Mouse (Mus musculus) lung, embryonic 16.5 days (tissue): ENCODE measurements around the gene Rnf138rt1. TPM values are rescaled to one million over a fixed set of nuclear protein-coding genes. Genes with fewer than 3 reads are reported as not detected.

Experiments used
- ATAC-seq: fragments of 200-750 bp; cut with Nextera tagmentation; 2 replicates; pipeline ENCODE4 v1.8.0; 2017; ENCODE audit warnings: low read depth, mild to moderate bottlenecking, moderate library complexity
- H3K27ac ChIP-seq: fragments of 300-500 bp; sonication (generic); 2 replicates; pipeline ENCODE4 v1.5.1; 2014; ENCODE audit warnings: mild to moderate bottlenecking, control low read depth, low read length
- H3K27me3 ChIP-seq: fragments of 300-500 bp; sonication (generic); 2 replicates; pipeline ENCODE4 v1.6.1; 2014; ENCODE audit warnings: low read depth, low read length, mixed read lengths; ENCODE audit not compliant: control insufficient read depth, insufficient read depth
- H3K36me3 ChIP-seq: fragments of 300-500 bp; sonication (generic); 2 replicates; pipeline ENCODE4 v1.6.1; 2014; ENCODE audit warnings: low read length; ENCODE audit not compliant: control insufficient read depth, insufficient read depth
- H3K4me1 ChIP-seq: fragments of 300-500 bp; sonication (generic); replicated peaks from 2 replicates; pipeline ENCODE4 v1.6.1; 2014; ENCODE audit warnings: low read length, mixed read lengths; ENCODE audit not compliant: control insufficient read depth, insufficient read depth
- H3K4me2 ChIP-seq: fragments of 300-500 bp; sonication (generic); 2 replicates; pipeline ENCODE4 v1.6.1; 2014; ENCODE audit warnings: low read depth, low read length, control low read depth
- H3K4me3 ChIP-seq: fragments of 300-500 bp; sonication (generic); 2 replicates; pipeline ENCODE4 v1.5.1; 2014; ENCODE audit warnings: mild to moderate bottlenecking, low read length, control low read depth
- H3K9ac ChIP-seq: fragments of 300-500 bp; sonication (generic); 2 replicates; pipeline ENCODE4 v1.6.1; 2014; ENCODE audit warnings: low read length, control low read depth
- H3K9me3 ChIP-seq: fragments of 300-500 bp; sonication (generic); 2 replicates; pipeline ENCODE4 v1.6.1; 2016; ENCODE audit warnings: low read length; ENCODE audit not compliant: control insufficient read depth
- WGBS: fragments of 180-500 bp; shearing (Covaris S2); extraction: QIAGEN DNeasy Blood & Tissue Kit; methylation state at CpG from one replicate; pipeline ENCODE4 v1.1.7; 2014; 5-methylcytosine and 5-hydroxymethylcytosine counted together
- polyA plus RNA-seq: library from polyadenylated mRNA; unstranded; fragments of >200 nt; fragmentation: Nextera tagmentation; extraction: Ambion mirVana; gene quantifications from 2 replicates; pipeline ENCODE4 v1.2.1, GENCODE M21; 2015

The Rnf138rt1 gene
- polyA plus RNA-seq, 1 experiment from 2014 or later = 0.13 TPM

DNA sequence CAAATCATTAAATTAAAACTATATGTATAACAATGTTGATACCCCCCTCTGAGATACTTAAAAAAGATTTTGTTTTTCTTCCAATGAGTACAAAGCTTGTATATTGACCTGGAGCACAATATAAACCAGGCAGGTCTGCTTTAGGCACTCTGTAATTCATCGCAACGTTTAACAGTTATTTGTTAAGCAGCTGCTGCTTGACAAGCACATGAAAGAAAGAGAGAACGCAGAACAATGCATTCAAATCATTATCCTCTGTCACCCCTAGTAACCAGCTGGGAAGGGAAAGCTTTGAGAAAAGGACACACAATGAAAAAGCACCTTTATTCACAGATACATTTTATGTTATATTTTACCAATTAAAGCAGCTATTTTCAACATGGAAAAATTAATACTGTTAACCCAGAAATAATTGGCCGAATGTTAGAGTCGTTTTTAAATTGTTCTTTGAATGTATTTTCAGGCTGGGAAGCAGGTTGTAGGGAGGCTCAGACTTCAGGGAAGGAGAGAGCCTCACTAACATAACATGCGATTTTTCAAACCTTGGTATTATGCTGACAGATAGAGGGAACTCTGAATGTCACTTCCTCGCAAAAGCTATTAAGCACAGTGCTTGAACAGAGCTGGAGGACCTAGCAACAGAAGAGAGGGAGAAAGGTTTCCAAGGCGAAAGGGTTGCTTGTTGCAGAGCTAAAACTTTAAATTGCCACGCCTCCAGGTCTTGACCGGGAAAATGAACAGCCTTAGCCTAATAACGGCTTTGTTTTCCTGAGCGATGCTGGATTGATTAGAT is 38.1 kb downstream of the Rnf138rt1 start:
- Histone ChIP-seq H3K27me3 (peaks cover 2% of the 10 kb centered on the region; the same call in 1 of the 2 replicates), H3K36me3 (no peaks in the 10 kb centered on the region), H3K9ac (no peak overlapping the region), H3K4me2 (no peak overlapping the region), H3K9me3 (no peaks in the 10 kb centered on the region), H3K4me3 (no peak overlapping the region), H3K27ac (no peak overlapping the region), H3K4me1 (no peaks in the 10 kb centered on the region)
- 50% methylated on average over 12 of the region's 12 CpGs for WGBS
- no peak for ATAC-seq

DNA sequence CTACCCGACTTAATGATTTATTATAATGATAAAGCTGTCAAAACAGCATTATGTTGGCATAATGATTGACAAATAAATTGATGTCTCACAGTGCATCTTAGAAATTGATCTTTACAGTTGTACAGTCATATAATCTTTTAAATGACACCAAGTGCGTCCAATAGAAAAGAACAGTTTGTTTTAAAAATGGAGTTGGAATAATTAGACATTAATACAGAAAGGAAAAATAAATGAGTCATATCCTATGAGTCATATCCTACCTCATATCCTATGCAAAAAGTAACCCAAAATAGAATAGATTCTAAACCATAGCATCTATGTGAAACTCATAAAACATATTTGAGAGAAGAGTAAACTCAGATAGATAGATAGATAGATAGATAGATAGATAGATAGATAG is 40.5 kb downstream of the Rnf138rt1 start:
- Histone ChIP-seq H3K4me2 (no peak overlapping the region), H3K27ac (no peak overlapping the region), H3K9ac (no peak overlapping the region), H3K4me1 (no peaks in the 10 kb centered on the region), H3K9me3 (no peaks in the 10 kb centered on the region), H3K36me3 (no peaks in the 10 kb centered on the region), H3K4me3 (no peak overlapping the region), H3K27me3 (peaks cover 2% of the 10 kb centered on the region; the same call in 1 of the 2 replicates)
- WGBS = 50% methylated on average over 2 of the region's 2 CpGs
- no peak for ATAC-seq

Other genes starting within 250 kb of the Rnf138rt1 start
- 0.39 and 0.53 TPM in 2 replicates for gene Grpr, start 211.7 kb downstream of the Rnf138rt1 start, polyA plus RNA-seq
- 25.5 and 27.5 TPM in 2 replicates for gene Ap1s2, start 147.7 kb upstream of the Rnf138rt1 start, polyA plus RNA-seq
- gene Zrsr2, start 197.3 kb upstream of the Rnf138rt1 start, polyA plus RNA-seq = 45.2 and 51.0 TPM in 2 replicates